Mouse (Mus musculus): Measurements from ENCODE around the gene Atf7ip.
A peak's percentile ranks its signal among the peaks of the same experiment; 100 is the strongest.

The Atf7ip gene

GRCm38 (mm10) chr6:136486166-136486565 lies 19.8 kb upstream of the Atf7ip start:
- DNase-seq (ENCODE audit: low spot score) = no peak

DNA sequence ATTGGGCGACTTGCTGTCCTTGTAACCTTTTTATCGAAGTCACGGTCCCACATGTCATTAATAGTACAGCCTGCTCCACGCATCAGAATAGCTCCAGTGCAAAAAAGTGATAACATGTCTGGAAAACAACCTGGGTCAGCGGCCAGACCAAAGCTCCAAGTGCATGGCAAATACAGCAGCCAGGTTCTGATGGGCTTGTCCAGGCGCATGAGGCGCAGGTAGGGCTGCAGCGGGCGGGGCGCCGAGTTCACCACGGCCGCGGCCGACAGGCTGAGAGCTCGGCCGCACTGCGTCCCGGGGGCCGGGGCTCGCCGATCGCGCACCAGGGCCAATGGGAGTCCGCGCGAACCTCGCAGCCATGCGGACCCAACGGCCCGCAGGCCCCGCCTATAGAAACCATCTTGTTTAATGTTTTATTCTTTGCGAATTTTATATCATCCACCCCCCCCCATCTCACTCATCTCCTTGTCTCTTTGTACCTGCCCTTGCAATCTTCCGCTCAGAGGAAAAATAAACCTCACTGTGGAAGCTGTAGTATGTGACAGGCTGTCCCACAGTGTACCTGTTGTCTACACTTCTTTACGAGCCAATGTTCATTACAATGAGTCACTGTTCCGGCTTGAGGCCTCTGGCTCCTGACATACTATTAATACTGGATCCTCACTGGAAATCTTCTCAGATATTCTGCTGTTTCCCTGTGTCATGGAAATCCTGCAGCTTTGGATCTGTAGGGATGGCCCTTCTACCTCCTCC lies 19.0 kb upstream of the Atf7ip start:
- no peak for DNase-seq (ENCODE audit: low spot score)

- no peak for DNase-seq (ENCODE audit: low spot score)
Measured at GRCm38 (mm10) chr6:136487554-136487950, 18.4 kb upstream of the Atf7ip start.

DNA sequence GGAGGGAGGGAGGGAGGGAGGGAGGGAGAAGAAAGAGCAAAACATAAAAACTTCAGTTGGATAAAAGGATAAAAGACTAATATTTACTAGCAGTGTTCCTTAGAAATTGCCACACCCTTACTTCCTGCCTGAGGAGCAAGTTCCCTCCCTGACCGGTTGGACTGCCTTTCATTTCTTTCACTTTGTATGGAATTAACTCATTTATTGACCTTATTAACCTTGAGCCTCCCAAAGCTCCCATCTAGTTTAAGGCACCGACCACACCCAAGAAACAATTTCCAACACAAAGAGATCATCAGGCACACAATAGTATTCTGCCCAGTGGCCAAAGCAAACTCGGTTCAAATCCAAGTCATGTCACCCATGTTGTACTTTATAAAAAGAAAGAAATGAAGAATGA lies 16.1 kb upstream of the Atf7ip start:
- DNase-seq (ENCODE audit: low spot score) = no peak

DNA sequence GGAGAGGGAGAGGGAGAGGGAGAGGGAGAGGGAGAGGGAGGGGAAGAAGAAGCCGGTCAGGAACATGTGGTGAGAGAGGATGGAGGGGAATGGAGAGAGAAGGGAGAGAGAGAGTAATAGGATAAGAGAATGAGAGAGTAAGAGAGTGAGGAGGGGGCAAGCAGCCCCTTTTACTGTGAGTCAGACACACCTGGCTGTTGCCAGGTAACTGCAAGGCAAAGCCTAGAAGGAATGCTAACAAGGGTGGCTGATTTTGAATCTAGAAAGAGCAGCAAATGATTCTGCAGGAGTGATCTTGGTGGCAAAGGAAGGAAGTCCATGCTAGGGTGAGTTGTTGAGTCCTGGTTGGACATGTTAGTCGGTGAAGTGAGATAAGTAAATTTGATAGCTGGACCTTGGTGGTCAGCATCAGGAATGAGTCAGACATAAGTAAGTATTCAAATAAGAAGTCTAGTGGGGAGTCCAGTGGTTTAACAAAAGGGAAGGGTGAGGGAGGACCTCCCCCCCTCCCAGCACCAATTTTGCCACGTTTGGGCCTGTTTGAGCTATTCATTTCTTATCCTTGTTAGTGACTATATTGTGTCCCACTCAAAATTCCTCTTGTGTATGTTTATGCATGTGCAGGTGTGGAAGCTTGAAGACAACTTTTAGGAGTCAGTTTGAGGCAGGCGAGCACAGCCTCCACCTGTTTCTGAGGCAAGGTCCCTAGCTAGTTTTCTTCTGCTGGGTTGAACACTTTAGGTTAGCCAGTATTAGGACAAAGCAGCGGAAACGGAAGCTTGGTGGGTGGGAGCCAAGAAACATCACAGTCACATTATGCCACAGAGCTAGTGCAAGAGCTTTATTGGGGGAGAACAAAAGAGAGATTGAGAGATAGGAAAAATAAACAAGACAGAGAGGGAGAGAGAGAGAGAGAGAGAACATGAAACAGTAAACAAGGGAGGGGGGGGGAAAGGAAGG lies 15.2 kb upstream of the Atf7ip start:
- DNase-seq (ENCODE audit: low spot score) = no peak

GRCm38 (mm10) chr6:136491631-136492030 lies 14.3 kb upstream of the Atf7ip start:
- no peak for DNase-seq (ENCODE audit: low spot score)

DNA sequence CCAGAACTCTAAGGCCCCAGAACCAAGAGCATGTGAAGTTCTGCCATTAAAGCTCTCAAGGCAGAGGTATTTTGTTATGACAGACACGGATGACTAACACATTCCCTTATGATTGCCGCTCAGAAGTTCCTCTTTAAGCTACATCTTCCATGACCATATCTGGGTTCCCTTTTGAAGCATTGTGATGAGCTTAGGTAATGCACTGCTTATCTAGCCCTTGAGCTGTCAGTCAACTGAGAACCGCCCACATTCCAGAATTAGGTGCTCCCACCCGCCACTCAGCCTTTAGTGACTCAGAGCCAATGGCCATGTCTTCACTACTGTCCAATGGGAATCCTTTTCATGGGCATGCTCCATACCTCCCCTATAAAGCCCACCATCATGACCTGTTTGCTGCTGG lies 13.7 kb upstream of the Atf7ip start:
- no peak for DNase-seq (ENCODE audit: low spot score)

- DNase-seq (ENCODE audit: low spot score) = no peak
Measured at GRCm38 (mm10) chr6:136493486-136493885, 12.5 kb upstream of the Atf7ip start.

DNA sequence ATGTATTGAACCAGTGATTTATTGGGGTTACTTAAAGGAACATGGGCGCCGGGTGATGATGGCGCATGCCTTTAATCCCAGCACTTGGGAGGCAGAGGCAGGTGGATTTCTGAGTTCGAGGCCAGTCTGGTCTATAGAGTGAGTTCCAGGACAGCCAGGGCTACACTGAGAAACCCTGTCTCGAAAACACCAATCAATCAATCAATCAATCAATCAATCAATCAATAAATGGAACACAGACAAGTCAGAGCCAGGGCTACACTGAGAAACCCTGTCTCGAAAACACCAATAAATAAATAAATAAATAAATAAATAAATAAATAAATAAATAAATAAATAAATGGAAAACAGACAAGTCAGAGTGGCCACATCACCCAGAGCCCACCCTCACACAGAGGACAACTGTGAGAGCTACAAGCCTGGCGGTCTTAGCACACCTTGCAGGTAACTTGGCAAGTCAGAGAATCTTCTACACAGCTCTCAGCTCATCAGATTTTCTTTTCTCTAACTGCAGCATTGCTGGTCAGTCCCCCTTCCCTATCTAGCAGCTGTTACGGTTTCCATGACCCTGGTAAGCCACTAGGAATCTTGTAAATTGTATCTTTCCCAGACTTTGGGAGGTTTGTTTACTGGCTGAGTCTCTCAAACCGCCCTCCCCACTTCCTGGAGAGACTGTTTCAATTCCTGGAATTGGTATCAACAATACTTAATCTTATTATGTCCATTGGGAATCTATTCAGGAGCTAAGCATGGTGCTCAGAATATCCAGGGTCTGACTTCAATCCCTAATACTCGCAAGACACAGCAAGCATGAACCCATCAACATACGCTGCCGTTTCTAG lies 11.8 kb upstream of the Atf7ip start:
- DNase-seq (ENCODE audit: low spot score) = no peak

DNA sequence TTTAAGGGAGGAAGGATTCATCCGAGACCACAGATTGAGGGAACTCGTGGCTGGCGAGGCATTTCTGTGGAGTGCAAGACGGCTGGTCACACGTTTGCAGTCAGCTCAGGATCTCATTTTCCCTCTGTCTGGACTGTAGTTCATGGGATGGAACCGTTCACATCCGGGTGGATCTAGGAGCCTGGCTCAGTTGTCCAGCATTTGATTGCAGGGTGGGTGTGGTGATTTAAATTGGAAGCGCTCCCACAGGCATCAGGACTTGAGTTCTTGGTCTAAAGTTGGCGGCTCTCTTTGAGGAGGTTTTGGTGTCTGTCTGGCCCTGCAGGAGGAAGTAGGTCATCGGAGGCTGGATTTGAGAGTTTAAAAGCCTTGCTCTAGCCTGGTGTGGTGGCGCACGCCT lies 10.9 kb upstream of the Atf7ip start:
- no peak for DNase-seq (ENCODE audit: low spot score)

- DNase-seq (ENCODE audit: low spot score) = no peak
Measured at GRCm38 (mm10) chr6:136497744-136498143, 8.2 kb upstream of the Atf7ip start.

GRCm38 (mm10) chr6:136499292-136499977 lies 6.5 kb upstream of the Atf7ip start:
- no peak for DNase-seq (ENCODE audit: low spot score)

- DNase-seq (ENCODE audit: low spot score) = no peak
Measured at GRCm38 (mm10) chr6:136508652-136509051, 2.7 kb downstream of the Atf7ip start.

- no peak for DNase-seq (ENCODE audit: low spot score)
Measured at GRCm38 (mm10) chr6:136510945-136511344, 5.0 kb downstream of the Atf7ip start.

DNA sequence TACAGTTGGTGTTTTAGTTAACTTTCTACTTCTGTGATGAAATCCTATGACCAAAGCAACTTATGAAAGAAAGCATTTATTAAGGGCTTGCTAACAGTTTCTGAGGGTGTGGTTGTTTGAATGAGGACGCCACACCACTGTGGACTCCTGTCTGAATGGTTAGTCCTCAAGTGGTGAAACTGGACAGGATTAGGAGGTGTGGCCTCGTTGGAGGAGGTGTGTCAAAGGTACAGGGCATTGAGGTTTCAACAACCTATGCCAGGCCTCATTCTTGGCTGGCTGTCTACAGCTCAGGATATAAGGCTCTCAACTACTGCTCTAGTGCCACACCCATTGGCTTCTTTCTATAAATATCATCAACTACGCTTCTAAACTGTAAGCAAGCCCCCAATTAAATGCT lies 6.4 kb downstream of the Atf7ip start:
- DNase-seq (ENCODE audit: low spot score) = no peak

DNA sequence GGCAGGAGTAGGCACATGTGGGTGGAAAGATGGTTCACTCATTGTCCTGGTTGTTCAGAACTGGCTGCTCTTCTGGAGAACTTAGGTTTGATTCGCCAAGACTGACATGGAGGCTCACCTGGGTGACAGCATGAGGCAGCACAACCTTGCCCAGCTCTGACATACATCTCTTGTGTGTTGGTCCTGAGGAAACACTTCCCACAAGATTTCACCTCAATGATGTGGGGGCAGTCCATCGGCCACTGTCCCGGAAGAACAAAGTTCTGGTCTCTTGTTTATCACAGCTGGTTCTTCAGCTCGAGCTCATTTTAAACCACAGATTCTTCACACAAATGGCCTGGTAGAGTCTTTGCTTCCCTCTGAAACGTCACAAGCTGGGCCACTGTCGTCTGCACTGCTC lies 10.7 kb downstream of the Atf7ip start:
- no peak for DNase-seq (ENCODE audit: low spot score)

- no peak for DNase-seq (ENCODE audit: low spot score)
Measured at GRCm38 (mm10) chr6:136517221-136517620, 11.3 kb downstream of the Atf7ip start.

DNA sequence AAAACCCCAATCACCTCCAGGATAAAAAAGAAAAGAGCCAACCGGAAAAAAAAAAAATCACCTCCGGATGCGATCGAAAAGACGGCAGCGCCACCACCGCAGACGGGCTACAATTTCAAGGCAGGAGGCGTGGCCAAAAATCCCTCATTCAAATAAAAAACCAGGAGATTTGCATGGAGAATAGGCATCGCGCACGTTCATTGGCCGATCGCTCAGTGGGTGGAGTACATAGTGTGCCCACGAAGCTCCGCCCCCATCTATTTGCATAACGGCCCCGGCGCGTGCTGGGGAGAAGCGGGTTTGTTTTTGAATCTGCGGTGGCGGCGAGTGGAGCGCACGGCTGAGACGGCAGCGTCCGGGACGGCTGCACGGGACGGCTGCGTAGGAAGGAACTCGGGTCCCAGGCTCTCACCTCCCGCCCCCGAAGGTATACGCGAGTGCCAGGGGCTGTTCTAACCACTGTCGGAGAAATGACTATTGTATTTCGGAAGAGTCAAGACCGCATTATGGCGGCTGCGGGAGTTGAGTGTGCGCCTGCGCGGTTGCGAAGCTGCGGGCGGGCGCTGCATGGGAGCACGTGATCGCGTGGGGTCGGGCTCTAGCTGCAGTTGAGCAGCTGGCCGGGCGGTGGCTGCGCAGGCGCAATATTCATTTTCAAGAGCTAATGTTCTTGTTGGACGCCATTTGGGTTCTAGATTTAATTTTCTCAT lies 12.7 kb downstream of the Atf7ip start:
- DNase-seq (ENCODE audit: low spot score) = peak; percentile 99

- DNase-seq (ENCODE audit: low spot score) = no peak
Measured at GRCm38 (mm10) chr6:136519254-136519653, 13.3 kb downstream of the Atf7ip start.

GRCm38 (mm10) chr6:136520361-136520760 lies 14.4 kb downstream of the Atf7ip start:
- no peak for DNase-seq (ENCODE audit: low spot score)

GRCm38 (mm10) chr6:136521681-136522080 lies 15.7 kb downstream of the Atf7ip start:
- no peak for DNase-seq (ENCODE audit: low spot score)
